Mouse (Mus musculus) C2C12 (cell line): ENCODE data around the gene Rabac1.

Experiments
- CTCF ChIP-seq: IDR thresholded peaks from one replicate; pipeline ENCODE4 v1.5.1; 2011; ENCODE audit not compliant: control insufficient read depth, insufficient read depth, insufficient read length
- MAX ChIP-seq: IDR thresholded peaks from one replicate; pipeline ENCODE4 v1.6.1; 2011; ENCODE audit warnings: mild to moderate bottlenecking, control low read depth
- MYOG ChIP-seq: IDR thresholded peaks from one replicate; pipeline ENCODE4 v1.6.1; 2011; ENCODE audit not compliant: control insufficient read depth, insufficient read length; ENCODE audit errors: extremely low read depth
- USF1 ChIP-seq: IDR thresholded peaks from one replicate; pipeline ENCODE4 v1.6.1; 2011; ENCODE audit warnings: low read depth, mild to moderate bottlenecking, control low read depth, moderate library complexity

GRCm38 (mm10) chr7:24969805-24970204, 2.7 kb downstream of the Rabac1 start:
- no peak for TF ChIP-seq CTCF
- no peak for TF ChIP-seq MAX
- no peak for TF ChIP-seq MYOG
- TF ChIP-seq USF1, result no peak
